Comparison of ENCODE assay signal across 22 mouse cellular contexts in the genomic region with DNA sequence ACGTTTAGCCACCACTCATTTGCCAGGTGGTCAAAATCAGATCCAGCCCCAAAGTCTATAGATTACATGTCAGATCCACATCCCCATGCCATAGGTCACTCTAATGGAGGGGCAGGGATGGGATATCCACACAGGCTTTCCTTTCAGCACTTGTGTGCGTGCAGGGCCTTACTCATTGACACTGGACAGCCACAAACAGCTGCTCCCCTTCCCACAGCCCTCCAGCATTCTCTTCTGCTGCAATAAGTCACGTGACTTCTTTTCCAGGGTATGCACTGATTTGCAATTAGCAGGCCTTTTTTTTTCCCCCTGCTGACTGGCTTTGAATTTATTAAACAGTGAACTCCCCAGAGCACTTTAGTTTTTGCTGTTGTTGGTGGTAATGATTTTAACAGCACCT. TPM values are rescaled to one million over a fixed set of nuclear protein-coding genes. Genes with fewer than 3 reads are reported as not detected.
DNase-seq lines count a peak whose midpoint lies in the region; ATAC-seq and TF ChIP-seq lines count a peak whose summit lies in the region.
"Had no signal": no experiment of that assay in that cellular context is flagged by ENCODE, and none has a peak within 500 bp of the region (broad histone marks: within the 10 kb centered on the region; RNA-seq: fewer than 3 reads in every experiment).

No protein-coding gene starts in this region.

- no peak for TF ChIP-seq RAD21 in MEL (IDR thresholded peaks at IDR 0.05; ENCODE audit: low read depth, low read length)

- no peak overlapping the region for H3K4me2 ChIP-seq in hindbrain, embryonic 12.5 days (replicated peaks)
- H3K4me2 ChIP-seq in hindbrain, embryonic 14.5 days (replicated peaks) = no peak overlapping the region
- no peak overlapping the region for H3K4me2 ChIP-seq in hindbrain, embryonic 15.5 days
- H3K4me2 ChIP-seq: limb, embryonic 15.5 days had no signal

- TF ChIP-seq CTCF in MEL (IDR thresholded peaks at IDR 0.05 in 2 of 3, conservative IDR thresholded peaks at IDR 0.05 in 1 of 3; ENCODE audit: control insufficient read depth in 1 of 3, insufficient read depth in 1 of 3, low read depth in 2 of 3, low read length in 3 of 3, poor library complexity in 1 of 3, severe bottlenecking in 1 of 3) = no peak
- TF ChIP-seq CTCF in kidney, adult 2 months (conservative IDR thresholded peaks at IDR 0.05; ENCODE audit: insufficient read depth, insufficient read length, low read depth, low read length) = no peak

- WGBS in hindbrain, embryonic 12.5 days = 21% methylated on average over 3 of the region's 3 CpGs
- WGBS in hindbrain, embryonic 14.5 days = 21% methylated on average over 3 of the region's 3 CpGs
- WGBS in hindbrain, embryonic 15.5 days = 13% methylated on average over 3 of the region's 3 CpGs
- 57% methylated on average over 3 of the region's 3 CpGs for WGBS in kidney, adult 2 months

- no peak for TF ChIP-seq EP300 in MEL (IDR thresholded peaks at IDR 0.05; ENCODE audit: low read depth in 1 of 2, low read length in 2 of 2)

- H3K27me3 ChIP-seq in hindbrain, embryonic 12.5 days = peaks cover 39% of the 10 kb centered on the region
- peaks cover 31% of the 10 kb centered on the region for H3K27me3 ChIP-seq in hindbrain, embryonic 14.5 days (ENCODE audit: control insufficient read depth, insufficient read depth, low read length)
- peaks cover 0 to 6% of the 10 kb centered on the region in 2 experiments; a peak in 3 of 4 replicates for H3K27me3 ChIP-seq in MEL (ENCODE audit: control insufficient read depth in 1 of 2, insufficient read depth in 2 of 2, low read length in 2 of 2)
- peaks cover 20% of the 10 kb centered on the region for H3K27me3 ChIP-seq in hindbrain, embryonic 15.5 days
- no peaks in the 10 kb centered on the region for H3K27me3 ChIP-seq in kidney, adult 2 months (replicated peaks; ENCODE audit: control insufficient read depth, insufficient read depth, low read length)

- no peak for TF ChIP-seq POLR2A in MEL (IDR thresholded peaks at IDR 0.05; ENCODE audit: control insufficient read depth in 1 of 2, insufficient read depth in 1 of 2, low read depth in 1 of 2, low read length in 2 of 2, poor library complexity in 1 of 2)
- no peak for TF ChIP-seq POLR2A in kidney, adult 2 months (IDR thresholded peaks at IDR 0.05; ENCODE audit: low read depth, low read length)

- H3K9ac ChIP-seq in hindbrain, embryonic 12.5 days = no peak overlapping the region
- no peak overlapping the region for H3K9ac ChIP-seq in hindbrain, embryonic 14.5 days
- H3K9ac ChIP-seq in MEL (ENCODE audit: control insufficient read depth, low read depth, low read length, poor library complexity, severe bottlenecking) = no peak overlapping the region
- no peak overlapping the region for H3K9ac ChIP-seq in hindbrain, embryonic 15.5 days
- H3K9ac ChIP-seq: limb, embryonic 15.5 days; liver, postnatal 0 days had no signal

- no peak for DNase-seq in hindbrain, embryonic 14.5 days (ENCODE audit: low spot score)
- DNase-seq in 416B (ENCODE audit: low read depth) (peak; percentile 6), MEL (ENCODE audit: low read depth, low spot score) (no peak)
- DNase-seq in gastrocnemius, postnatal 10 days = no peak
- DNase-seq in kidney, adult 2 months = no peak
- DNase-seq: adrenal gland, postnatal 10 days; cerebellum, adult 8-10 months; kidney, postnatal 25 days; layer of hippocampus, adult 9-11 months; liver, postnatal 0 days; lung, postnatal 36 days had no signal

- H3K79me2 ChIP-seq in MEL (ENCODE audit: control insufficient read depth, insufficient read depth, low read length, poor library complexity) = no peaks in the 10 kb centered on the region

- H3K4me1 ChIP-seq in hindbrain, embryonic 12.5 days = peaks cover 11% of the 10 kb centered on the region
- no peaks in the 10 kb centered on the region for H3K4me1 ChIP-seq in hindbrain, embryonic 14.5 days (replicated peaks; ENCODE audit: control insufficient read depth, insufficient read depth, low read length)
- peaks cover 0 to 2% of the 10 kb centered on the region in 2 experiments; a peak in 1 of 4 replicates for H3K4me1 ChIP-seq in MEL (ENCODE audit: control insufficient read depth in 1 of 2, insufficient read depth in 2 of 2, low read length in 2 of 2)
- H3K4me1 ChIP-seq in hindbrain, embryonic 15.5 days (replicated peaks) = peaks cover 5% of the 10 kb centered on the region; the same call in 1 of the 2 replicates
- H3K4me1 ChIP-seq in kidney, adult 2 months (ENCODE audit: control insufficient read depth, insufficient read depth, low read length) = no peaks in the 10 kb centered on the region
- H3K4me1 ChIP-seq: limb, embryonic 15.5 days had no signal

- H3K27ac ChIP-seq in hindbrain, embryonic 12.5 days = 0 out of 2 replicates have a peak overlapping the region, but pooled peaks have one; percentile 32
- H3K27ac ChIP-seq in hindbrain, embryonic 14.5 days = no peak overlapping the region
- H3K27ac ChIP-seq in MEL (ENCODE audit: control insufficient read depth, low read depth, low read length) = no peak overlapping the region
- no peak overlapping the region for H3K27ac ChIP-seq in hindbrain, embryonic 15.5 days (replicated peaks)
- no peak overlapping the region for H3K27ac ChIP-seq in kidney, adult 2 months (ENCODE audit: insufficient read depth, low read depth, low read length)
- H3K27ac ChIP-seq: limb, embryonic 15.5 days had no signal

- H3K9me3 ChIP-seq in hindbrain, embryonic 12.5 days (replicated peaks) = no peaks in the 10 kb centered on the region
- no peaks in the 10 kb centered on the region for H3K9me3 ChIP-seq in hindbrain, embryonic 14.5 days (ENCODE audit: control insufficient read depth, low read length)
- H3K9me3 ChIP-seq in MEL (replicated peaks; ENCODE audit: insufficient read depth, low read length) = no peaks in the 10 kb centered on the region
- no peaks in the 10 kb centered on the region for H3K9me3 ChIP-seq in hindbrain, embryonic 15.5 days
- H3K9me3 ChIP-seq: limb, embryonic 15.5 days had no signal

- no peak overlapping the region for H3K4me3 ChIP-seq in hindbrain, embryonic 12.5 days
- H3K4me3 ChIP-seq in hindbrain, embryonic 14.5 days (replicated peaks; ENCODE audit: low read length) = no peak overlapping the region
- no peak overlapping the region for H3K4me3 ChIP-seq in MEL (ENCODE audit: control insufficient read depth in 1 of 2, insufficient read depth in 1 of 2, low read depth in 2 of 2, low read length in 2 of 2)
- no peak overlapping the region for H3K4me3 ChIP-seq in hindbrain, embryonic 15.5 days
- H3K4me3 ChIP-seq in kidney, adult 2 months (ENCODE audit: insufficient read depth, low read depth, low read length) = no peak overlapping the region
- H3K4me3 ChIP-seq: limb, embryonic 15.5 days had no signal

- peak; percentile 87 for ATAC-seq in hindbrain, embryonic 12.5 days (ENCODE audit: low FRiP score)
- ATAC-seq in hindbrain, embryonic 14.5 days (ENCODE audit: low FRiP score) = no peak
- 0 out of 2 replicates have a peak, but pooled peaks have one; percentile 42 for ATAC-seq in hindbrain, embryonic 15.5 days (ENCODE audit: low FRiP score, low read depth)
- ATAC-seq: CD4-positive, CD25-positive, alpha-beta regulatory T cell, adult 4 months; inflammation-experienced regulatory T-cells, adult 6 months; liver, postnatal 0 days had no signal

- H3K36me3 ChIP-seq in hindbrain, embryonic 12.5 days = no peaks in the 10 kb centered on the region
- H3K36me3 ChIP-seq in hindbrain, embryonic 14.5 days (replicated peaks; ENCODE audit: control insufficient read depth, insufficient read depth) = no peaks in the 10 kb centered on the region
- H3K36me3 ChIP-seq in MEL (ENCODE audit: control insufficient read depth in 1 of 2, insufficient read depth in 2 of 2, low read length in 2 of 2) = peaks cover 0 to 2% of the 10 kb centered on the region in 2 experiments; a peak in 1 of 4 replicates
- H3K36me3 ChIP-seq in hindbrain, embryonic 15.5 days = no peaks in the 10 kb centered on the region
- no peaks in the 10 kb centered on the region for H3K36me3 ChIP-seq in kidney, adult 2 months (ENCODE audit: control insufficient read depth, insufficient read depth, low read length)
- H3K36me3 ChIP-seq: limb, embryonic 15.5 days had no signal

TF ChIP-seq in MEL, 35 proteins besides CTCF, POLR2A, EP300 and RAD21:
- TF ChIP-seq NELFE (IDR thresholded peaks at IDR 0.05; ENCODE audit: low read depth, low read length) (no peak), MAFK (IDR thresholded peaks at IDR 0.05; ENCODE audit: borderline replicate concordance, low read depth, low read length) (no peak), SIN3A (IDR thresholded peaks at IDR 0.05; ENCODE audit: low read length) (no peak), MYC (IDR thresholded peaks at IDR 0.05; ENCODE audit: low read depth, low read length) (no peak), ETS1 (IDR thresholded peaks at IDR 0.05; ENCODE audit: low read depth, low read length) (no peak), TBP (IDR thresholded peaks at IDR 0.05; ENCODE audit: low read depth, low read length) (no peak), USF1 (IDR thresholded peaks at IDR 0.05; ENCODE audit: low read depth, low read length) (peak; percentile 50), ELF1 (IDR thresholded peaks at IDR 0.05; ENCODE audit: low read depth, low read length) (no peak)
TF ChIP-seq in MEL: peak in this region for 1.

RNA-seq across cellular contexts. Expression of gene Nkx2-3, which starts 14.0 kb away (rescaled TPM):
- 0.21 and 0.22 TPM in 2 replicates for polyA plus RNA-seq in hindbrain, embryonic 12.5 days (2016; fragmentation: Nextera tagmentation; extraction: Ambion mirVana)
- polyA plus RNA-seq in hindbrain, embryonic 14.5 days (2014; fragmentation: Nextera tagmentation; extraction: Ambion mirVana) = not detected in 2 replicates
- not detected in 2 replicates for total RNA-seq in MEL (2012; rRNA removed)
- not detected for polyA plus RNA-seq in MEL (2012; ENCODE audit: insufficient read depth in 1 of 2, insufficient read length in 2 of 2, low read depth in 1 of 2, low replicate concordance in 2 of 2, missing spikeins in 1 of 2)
- 0.21 and 1.1 TPM in 2 replicates for polyA plus RNA-seq in hindbrain, embryonic 15.5 days (2015; fragmentation: Nextera tagmentation; extraction: Ambion mirVana)
- total RNA-seq in gastrocnemius, postnatal 10 days (2021) = not detected
- polyA plus RNA-seq in kidney, adult 2 months (2012; rRNA removed) = not detected in 2 replicates
- total RNA-seq: gastrocnemius, adult 18-20 months; heart, adult 8-10 months; left cerebral cortex, postnatal 10 days; monocyte, adult 5-6 weeks had no signal
- polyA plus RNA-seq: CD4-positive, CD25-positive, alpha-beta regulatory T cell, adult 4 months; heart, postnatal 0 days; inflammation-experienced regulatory T-cells, adult 6 months; limb, embryonic 15.5 days; urinary bladder, adult 2 months had no signal

RNA-seq across cellular contexts. Expression of gene Slc25a28, which starts 48.5 kb away (rescaled TPM):
- polyA plus RNA-seq in hindbrain, embryonic 12.5 days (2016; fragmentation: Nextera tagmentation; extraction: Ambion mirVana) = 17.0 and 17.4 TPM in 2 replicates
- 14.2 and 14.9 TPM in 2 replicates for polyA plus RNA-seq in hindbrain, embryonic 14.5 days (2014; fragmentation: Nextera tagmentation; extraction: Ambion mirVana)
- 57.9 and 58.2 TPM in 2 replicates for total RNA-seq in MEL (2012; rRNA removed)
- polyA plus RNA-seq in MEL (2012; ENCODE audit: insufficient read depth in 1 of 2, insufficient read length in 2 of 2, low read depth in 1 of 2, low replicate concordance in 2 of 2, missing spikeins in 1 of 2) = 100 to 1,000 TPM in 1 of 2 experiments, not detected in 1; 110 TPM
- 16.0 and 16.4 TPM in 2 replicates for polyA plus RNA-seq in hindbrain, embryonic 15.5 days (2015; fragmentation: Nextera tagmentation; extraction: Ambion mirVana)
- 10 to 100 TPM; 18.4 to 21.2 TPM for total RNA-seq in gastrocnemius, postnatal 10 days (2021)
- 83.2 and 93.1 TPM in 2 replicates for polyA plus RNA-seq in kidney, adult 2 months (2012; rRNA removed)
